Mouse (Mus musculus): ENCODE measurements around the gene Nptxr.

- TF ChIP-seq POLR2A (IDR thresholded peaks at IDR 0.05; ENCODE audit: low read depth, low read length) (no peak), CTCF (IDR thresholded peaks at IDR 0.05; ENCODE audit: extremely low read depth, insufficient read length, insufficient replicate concordance, low read depth, low read length) (no peak)
Measured at GRCm38 (mm10) chr15:79796256-79796655, 8.3 kb downstream of the Nptxr start.
